Mouse (Mus musculus) megakaryocyte progenitor cell, adult 5-6 weeks (primary cell): ENCODE measurements at regions not wholly inside any gene's neighbourhood (a gene's known extent, or its start where the extent isn't known, plus 50 kb on each side); places are given as distances from the start of the nearest gene placed in this dataset.

ENCODE experiments used
- ATAC-seq: replicated peaks from 2 replicates; pipeline ENCODE4 v1.8.0; 2016; ENCODE audit warnings: mild to moderate bottlenecking, moderate TSS enrichment, inconsistent platforms; ENCODE audit not compliant: poor library complexity

- no peak for ATAC-seq
These were observed 59.8 kb upstream of the Speer4c start for GRCm38 (mm10) chr5:15773839-15774238.

- no peak for ATAC-seq
These were observed 60.5 kb upstream of the Speer4c start for GRCm38 (mm10) chr5:15774567-15774966.

- no peak for ATAC-seq
These were observed 62.0 kb upstream of the Speer4c start for GRCm38 (mm10) chr5:15776106-15776505.

- ATAC-seq: no peak
These were observed 89.5 kb upstream of the Speer4c start for GRCm38 (mm10) chr5:15803583-15803982.

GRCm38 (mm10) chr5:15816864-15817263 lies 102.8 kb upstream of the Speer4c start:
- ATAC-seq: no peak

- ATAC-seq: no peak
These were observed 103.3 kb upstream of the Speer4c start for GRCm38 (mm10) chr5:15817366-15817765.

GRCm38 (mm10) chr5:15822989-15823388 lies 108.9 kb upstream of the Speer4c start:
- no peak for ATAC-seq

- ATAC-seq: no peak
These were observed 103.0 kb upstream of the Cacna2d1 start for GRCm38 (mm10) chr5:15831527-15831926.

GRCm38 (mm10) chr5:15832338-15832737 lies 102.2 kb upstream of the Cacna2d1 start:
- ATAC-seq: no peak

- peak; percentile 95 for ATAC-seq
These were observed 96.2 kb upstream of the Cacna2d1 start for GRCm38 (mm10) chr5:15838108-15838972.

GRCm38 (mm10) chr5:15846790-15847189 lies 87.7 kb upstream of the Cacna2d1 start:
- ATAC-seq: no peak

GRCm38 (mm10) chr5:15849520-15849919 lies 85.0 kb upstream of the Cacna2d1 start:
- ATAC-seq: no peak

GRCm38 (mm10) chr5:15850126-15850801 lies 84.2 kb upstream of the Cacna2d1 start:
- no peak for ATAC-seq

- no peak for ATAC-seq
These were observed 79.7 kb upstream of the Cacna2d1 start for GRCm38 (mm10) chr5:15854752-15855151.

- ATAC-seq: no peak
These were observed 77.5 kb upstream of the Cacna2d1 start for GRCm38 (mm10) chr5:15857034-15857433.

- ATAC-seq: no peak
These were observed 60.4 kb upstream of the Cacna2d1 start for GRCm38 (mm10) chr5:15874065-15874464.

GRCm38 (mm10) chr5:15883004-15883403 lies 51.5 kb upstream of the Cacna2d1 start:
- ATAC-seq: no peak
